Comparison of ENCODE assay signal across 24 mouse cellular contexts in the genomic region with DNA sequence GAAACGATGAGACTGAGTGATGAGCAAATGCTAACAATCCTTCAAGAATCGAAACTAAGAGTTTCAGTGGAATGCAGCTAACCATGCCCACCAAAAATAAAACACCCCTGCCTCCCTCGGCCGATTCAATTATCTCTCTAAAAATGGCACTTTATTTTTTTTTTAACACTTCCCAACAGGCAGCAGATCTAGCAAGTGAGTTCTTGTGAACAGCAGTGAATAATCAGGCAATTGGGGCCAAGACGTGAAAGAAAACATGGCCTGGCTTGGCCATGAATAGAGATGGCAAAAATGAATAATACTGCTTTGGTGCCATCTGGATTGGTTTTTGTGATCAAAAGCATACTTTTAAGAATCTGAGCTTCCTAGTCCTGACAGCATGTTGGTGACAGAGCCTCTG. TPM values are rescaled to one million over a fixed set of nuclear protein-coding genes. Genes with fewer than 3 reads are reported as not detected.
DNase-seq lines count a peak whose midpoint lies in the region; ATAC-seq and TF ChIP-seq lines count a peak whose summit lies in the region.
"Had no signal": no experiment of that assay in that cellular context is flagged by ENCODE, and none has a peak within 500 bp of the region (broad histone marks: within the 10 kb centered on the region; RNA-seq: fewer than 3 reads in every experiment).

No protein-coding gene starts in this region.

- H3K4me2 ChIP-seq in forebrain, embryonic 15.5 days (replicated peaks), result no peak overlapping the region
- H3K4me2 ChIP-seq in forebrain, embryonic 11.5 days (ENCODE audit: low read depth, low read length, severe bottlenecking), result no peak overlapping the region
- H3K4me2 ChIP-seq: embryonic facial prominence, embryonic 12.5 days; heart, embryonic 13.5 days; hindbrain, embryonic 15.5 days had no signal

- no peak for DNase-seq in forebrain, embryonic 11.5 days (ENCODE audit: low spot score)
- peak; percentile 61 to 62 for DNase-seq in frontal cortex, adult 2 months (ENCODE audit: extremely low spot score in 1 of 2, low spot score in 1 of 2)
- DNase-seq in frontal cortex, postnatal 10 days (ENCODE audit: low spot score in 2 of 2), result no peak
- DNase-seq in left cerebral cortex, postnatal 14 days (ENCODE audit: low spot score in 2 of 2), result peak; percentile 24 to 34
- no peak for DNase-seq in left cerebral cortex, adult 18-20 months (ENCODE audit: low spot score in 2 of 2)
- DNase-seq in brain, embryonic 14.5 days (ENCODE audit: low read depth), result peak; percentile 34
- DNase-seq in ovary, postnatal 14 days (ENCODE audit: low spot score), result no peak
- DNase-seq: adrenal gland, postnatal 10 days; cerebellum, adult 11 months; cerebellum, adult 8-10 months; cerebellum, postnatal 14 days; gastrocnemius, postnatal 36 days; heart, adult 11 months; heart, postnatal 36 days had no signal

- no peak overlapping the region for H3K9ac ChIP-seq in forebrain, embryonic 15.5 days (replicated peaks)
- H3K9ac ChIP-seq in forebrain, embryonic 11.5 days (ENCODE audit: low read length), result no peak overlapping the region
- H3K9ac ChIP-seq: embryonic facial prominence, embryonic 12.5 days; heart, embryonic 13.5 days; hindbrain, embryonic 15.5 days had no signal

- H3K27me3 ChIP-seq in forebrain, embryonic 15.5 days, result no peaks in the 10 kb centered on the region
- H3K27me3 ChIP-seq in forebrain, embryonic 11.5 days (ENCODE audit: control insufficient read depth, insufficient read depth, low read length), result no peaks in the 10 kb centered on the region
- H3K27me3 ChIP-seq: embryonic facial prominence, embryonic 12.5 days; hindbrain, embryonic 15.5 days had no signal

- ATAC-seq in forebrain, embryonic 15.5 days (replicated peaks), result no peak
- ATAC-seq in forebrain, embryonic 11.5 days (replicated peaks; ENCODE audit: low FRiP score), result no peak
- ATAC-seq: intestine, embryonic 16.5 days had no signal

- 0 out of 2 replicates have a peak overlapping the region, but pooled peaks have one; percentile 2 for H3K27ac ChIP-seq in forebrain, embryonic 15.5 days (replicated peaks)
- no peak overlapping the region for H3K27ac ChIP-seq in forebrain, embryonic 11.5 days (ENCODE audit: low read depth, low read length)
- H3K27ac ChIP-seq: embryonic facial prominence, embryonic 12.5 days; heart, embryonic 13.5 days; hindbrain, embryonic 15.5 days had no signal

- no peaks in the 10 kb centered on the region for H3K9me3 ChIP-seq in forebrain, embryonic 15.5 days
- no peaks in the 10 kb centered on the region for H3K9me3 ChIP-seq in forebrain, embryonic 11.5 days (ENCODE audit: control insufficient read depth, low read length)
- H3K9me3 ChIP-seq: embryonic facial prominence, embryonic 12.5 days; heart, embryonic 13.5 days; hindbrain, embryonic 15.5 days had no signal

- no peak overlapping the region for H3K4me3 ChIP-seq in forebrain, embryonic 15.5 days
- no peak overlapping the region for H3K4me3 ChIP-seq in forebrain, embryonic 11.5 days (ENCODE audit: low read depth, low read length)
- H3K4me3 ChIP-seq: embryonic facial prominence, embryonic 12.5 days; heart, embryonic 13.5 days; hindbrain, embryonic 15.5 days had no signal

- H3K4me1 ChIP-seq in forebrain, embryonic 15.5 days, result peaks cover 3% of the 10 kb centered on the region; the same call in 1 of the 2 replicates
- H3K4me1 ChIP-seq in forebrain, embryonic 11.5 days (replicated peaks; ENCODE audit: control insufficient read depth, insufficient read depth, low read length), result no peaks in the 10 kb centered on the region
- H3K4me1 ChIP-seq: embryonic facial prominence, embryonic 12.5 days; heart, embryonic 13.5 days; hindbrain, embryonic 15.5 days had no signal

- intact Hi-C loops in left cerebral cortex, postnatal 14 days (cut with DNase I), result loop anchor here (5.0 kb wide), 1 partner anchor 35 kb away; no protein-coding TSS in a partner anchor

- 70% methylated on average over 5 of the region's 5 CpGs for WGBS in forebrain, embryonic 15.5 days
- 91% methylated on average over 5 of the region's 5 CpGs for WGBS in forebrain, embryonic 11.5 days

- no peak for TF ChIP-seq CTCF in brain, embryonic 14.5 days (IDR thresholded peaks at IDR 0.05; ENCODE audit: borderline replicate concordance, extremely low read depth, insufficient read depth, insufficient read length)

- no peaks in the 10 kb centered on the region for H3K36me3 ChIP-seq in forebrain, embryonic 15.5 days
- H3K36me3 ChIP-seq in forebrain, embryonic 11.5 days (ENCODE audit: control insufficient read depth, insufficient read depth, low read length), result no peaks in the 10 kb centered on the region
- H3K36me3 ChIP-seq: embryonic facial prominence, embryonic 12.5 days; heart, embryonic 13.5 days; hindbrain, embryonic 15.5 days had no signal

- no peak for TF ChIP-seq POLR2A in brain, embryonic 14.5 days (IDR thresholded peaks at IDR 0.05; ENCODE audit: borderline replicate concordance, extremely low read depth, insufficient read depth, insufficient read length, poor library complexity, severe bottlenecking)

RNA-seq across cellular contexts. Expression of gene Lmtk2, which starts 18.2 kb away (rescaled TPM):
- 8.4 and 9.1 TPM in 2 replicates for polyA plus RNA-seq in forebrain, embryonic 15.5 days (2015; fragmentation: Nextera tagmentation; extraction: Ambion mirVana)
- polyA plus RNA-seq in forebrain, embryonic 11.5 days (2014; fragmentation: Nextera tagmentation; extraction: Ambion mirVana), result 7.8 and 8.3 TPM in 2 replicates
- polyA plus RNA-seq in frontal cortex, adult 2 months (2012; rRNA removed), result 57.8 and 60.6 TPM in 2 replicates
- total RNA-seq in left cerebral cortex, postnatal 14 days (2021), result 100 to 1,000 TPM; 150 to 166 TPM
- total RNA-seq in left cerebral cortex, adult 18-20 months (2021), result 100 to 1,000 TPM; 150 to 165 TPM
- 14.0 and 24.8 TPM in 2 replicates for polyA plus RNA-seq in brain, embryonic 14.5 days (2012; rRNA removed)

RNA-seq across cellular contexts. Expression of gene Ocm, which starts 55.5 kb away (rescaled TPM):
- not detected in 2 replicates for polyA plus RNA-seq in forebrain, embryonic 15.5 days (2015; fragmentation: Nextera tagmentation; extraction: Ambion mirVana)
- not detected in 2 replicates for polyA plus RNA-seq in forebrain, embryonic 11.5 days (2014; fragmentation: Nextera tagmentation; extraction: Ambion mirVana)
- polyA plus RNA-seq in frontal cortex, adult 2 months (2012; rRNA removed), result 1.1 and 1.8 TPM in 2 replicates
- 1 to 10 TPM; 1.9 to 2.2 TPM for total RNA-seq in left cerebral cortex, postnatal 14 days (2021)
- 1 to 10 TPM in 1 of 2 experiments, under 1 TPM in 1; 0.60 to 1.9 TPM for total RNA-seq in left cerebral cortex, adult 18-20 months (2021)
- not detected in 2 replicates for polyA plus RNA-seq in brain, embryonic 14.5 days (2012; rRNA removed)
- total RNA-seq: adrenal gland, postnatal 10 days; common myeloid progenitor, adult 5-6 weeks; gastrocnemius, adult 8-10 months; gastrocnemius, postnatal 36 days; heart, postnatal 36 days; MEL had no signal
- polyA plus RNA-seq: C2C12; embryonic facial prominence, embryonic 12.5 days; heart, embryonic 13.5 days; heart, postnatal 0 days; hindbrain, embryonic 15.5 days; intestine, embryonic 16.5 days had no signal

Comparison
In these comparisons a context has a peak if more than half of its experiments do, and no peak if none do; other contexts are left out.
1. DNase-seq: peak in frontal cortex, adult 2 months (2 of 2), left cerebral cortex, postnatal 14 days (2 of 2) and brain, embryonic 14.5 days (single experiment); none in forebrain, embryonic 11.5 days (single experiment), frontal cortex, postnatal 10 days (0 of 2), left cerebral cortex, adult 18-20 months (0 of 2) and ovary, postnatal 14 days (single experiment).